Mouse (Mus musculus) brain, embryonic 14.5 days (tissue): ENCODE measurements at regions not wholly inside any gene's neighbourhood (a gene's known extent, or its start where the extent isn't known, plus 50 kb on each side); places are given as distances from the start of the nearest gene placed in this dataset.

Experiments used
- CTCF ChIP-seq: fragments of 200-500 bp; IDR thresholded peaks from 2 replicates; pipeline ENCODE4 v1.5.1; 2012; ENCODE audit warnings: inconsistent platforms, mild to moderate bottlenecking, moderate library complexity, borderline replicate concordance; ENCODE audit not compliant: insufficient read depth, insufficient read length; ENCODE audit errors: extremely low read depth
- POLR2A ChIP-seq: fragments of 200-500 bp; IDR thresholded peaks from 2 replicates; pipeline ENCODE4 v1.6.1; 2012; ENCODE audit warnings: mild to moderate bottlenecking, inconsistent platforms, borderline replicate concordance; ENCODE audit not compliant: poor library complexity, insufficient read depth, insufficient read length, severe bottlenecking; ENCODE audit errors: extremely low read depth

GRCm38 (mm10) chr13:5723319-5723718, 138.0 kb upstream of the Klf6 start:
- TF ChIP-seq CTCF = no peak
- TF ChIP-seq POLR2A = no peak
